ENCODE assay signal across 8 mouse cellular contexts in the genomic region with DNA sequence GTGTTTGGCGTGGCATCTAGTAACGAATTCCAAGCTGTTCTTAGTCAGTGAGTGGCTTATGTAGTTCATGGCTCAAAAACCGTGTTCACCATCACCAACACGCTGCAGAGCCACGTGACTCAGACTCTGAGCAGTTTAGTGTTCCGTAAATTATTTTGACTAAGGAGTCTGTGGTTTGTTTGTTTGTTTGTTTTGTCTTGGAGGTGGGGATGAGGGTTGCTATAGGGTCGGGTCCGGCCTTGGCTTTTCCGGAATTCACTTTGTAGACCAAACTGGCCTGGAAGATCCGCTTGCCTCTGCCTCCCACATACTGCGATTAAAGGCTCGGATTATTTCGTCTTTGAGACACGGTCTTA. TPM values are rescaled to one million over a fixed set of nuclear protein-coding genes. Genes with fewer than 3 reads are reported as not detected.
DNase-seq lines count a peak whose midpoint lies in the region; ATAC-seq and TF ChIP-seq lines count a peak whose summit lies in the region.

No protein-coding gene starts in this region.

- no peaks in the 10 kb centered on the region for H3K27me3 ChIP-seq in heart, embryonic 14.5 days (ENCODE audit: control insufficient read depth, insufficient read depth, low read length)
- no peaks in the 10 kb centered on the region for H3K27me3 ChIP-seq in heart, postnatal 0 days (ENCODE audit: control insufficient read depth, insufficient read depth, low read length)
- H3K27me3 ChIP-seq in liver, embryonic 16.5 days (ENCODE audit: control insufficient read depth, insufficient read depth, low read depth, low read length), result no peaks in the 10 kb centered on the region

- H3K36me3 ChIP-seq in heart, embryonic 14.5 days (ENCODE audit: control insufficient read depth, insufficient read depth, low read length), result peaks cover 27% of the 10 kb centered on the region
- peaks cover 24% of the 10 kb centered on the region for H3K36me3 ChIP-seq in heart, postnatal 0 days (replicated peaks; ENCODE audit: control insufficient read depth, insufficient read depth, low read length)
- peaks cover 7% of the 10 kb centered on the region; the same call in 1 of the 2 replicates for H3K36me3 ChIP-seq in liver, embryonic 16.5 days (ENCODE audit: control insufficient read depth, insufficient read depth)

- peak overlapping the region in 1 of 2 experiments; percentile 76; a peak in 1 of 4 replicates for H3K27ac ChIP-seq in heart, embryonic 14.5 days (replicated peaks in 1 of 2; ENCODE audit: control insufficient read depth in 1 of 2, insufficient read depth in 1 of 2, low read depth in 2 of 2, low read length in 2 of 2)
- peak overlapping the region; percentile 62 for H3K27ac ChIP-seq in heart, postnatal 0 days (ENCODE audit: low read depth)
- peak overlapping the region; percentile 80 for H3K27ac ChIP-seq in liver, embryonic 16.5 days (ENCODE audit: low read length)

- no peak for TF ChIP-seq EP300 in heart, postnatal 0 days (IDR thresholded peaks at IDR 0.05; ENCODE audit: low read depth)

- no peak for TF ChIP-seq CTCF in heart, postnatal 0 days (IDR thresholded peaks at IDR 0.05; ENCODE audit: low read depth)

- peak overlapping the region; percentile 62 to 96 for H3K4me3 ChIP-seq in heart, embryonic 14.5 days (ENCODE audit: control insufficient read depth in 1 of 2, insufficient read depth in 1 of 2, low read depth in 1 of 2, low read length in 2 of 2)
- H3K4me3 ChIP-seq in heart, postnatal 0 days (ENCODE audit: low read depth, low read length), result peak overlapping the region; percentile 86
- peak overlapping the region; percentile 86 for H3K4me3 ChIP-seq in liver, embryonic 16.5 days (ENCODE audit: low read depth, low read length)

- peak overlapping the region; percentile 94 for H3K9ac ChIP-seq in heart, embryonic 14.5 days (ENCODE audit: low read length)
- H3K9ac ChIP-seq in heart, postnatal 0 days (replicated peaks; ENCODE audit: low read depth, low read length), result peak overlapping the region; percentile 76
- peak overlapping the region; percentile 80 for H3K9ac ChIP-seq in liver, embryonic 16.5 days (ENCODE audit: low read depth, low read length)

- peaks cover 5 to 13% of the 10 kb centered on the region in 2 experiments for H3K4me1 ChIP-seq in heart, embryonic 14.5 days (ENCODE audit: control insufficient read depth in 2 of 2, insufficient read depth in 2 of 2, low read length in 2 of 2)
- peaks cover 20% of the 10 kb centered on the region for H3K4me1 ChIP-seq in heart, postnatal 0 days (ENCODE audit: control insufficient read depth, insufficient read depth)
- H3K4me1 ChIP-seq in liver, embryonic 16.5 days (ENCODE audit: control insufficient read depth, low read depth, low read length), result peaks cover 15% of the 10 kb centered on the region

- 1% methylated on average over 14 of the region's 14 CpGs for WGBS in heart, embryonic 14.5 days
- 1% methylated on average over 14 of the region's 14 CpGs for WGBS in heart, postnatal 0 days
- under 1% methylated on average over 14 of the region's 14 CpGs for WGBS in liver, embryonic 16.5 days (ENCODE audit: insufficient replicate concordance)

- intact Hi-C loops in heart, postnatal 10 days (cut with DNase I), result no loop called here

- no peak for DNase-seq in heart, postnatal 10 days
- peak; percentile 53 for DNase-seq in MN1 (ENCODE audit: low spot score)
- no peak for DNase-seq in heart, postnatal 0 days (ENCODE audit: low spot score)
- no peak for DNase-seq in left cerebral cortex, adult 9 months (ENCODE audit: low spot score in 2 of 2)
- no peak for DNase-seq in right cerebral cortex, postnatal 25 days
- no peak for DNase-seq in layer of hippocampus, postnatal 14 days (ENCODE audit: low spot score in 2 of 2)

- peaks cover 5% of the 10 kb centered on the region for H3K9me3 ChIP-seq in heart, embryonic 14.5 days (ENCODE audit: control insufficient read depth, low read length)
- H3K9me3 ChIP-seq in heart, postnatal 0 days (replicated peaks; ENCODE audit: control insufficient read depth, low read length), result no peaks in the 10 kb centered on the region
- peaks cover 2% of the 10 kb centered on the region; the same call in 1 of the 2 replicates for H3K9me3 ChIP-seq in liver, embryonic 16.5 days (replicated peaks; ENCODE audit: control insufficient read depth, low read length)

- peak overlapping the region; percentile 91 for H3K4me2 ChIP-seq in heart, embryonic 14.5 days (ENCODE audit: low read length)
- H3K4me2 ChIP-seq in heart, postnatal 0 days (ENCODE audit: low read depth, low read length), result peak overlapping the region; percentile 90
- peak overlapping the region; percentile 81 for H3K4me2 ChIP-seq in liver, embryonic 16.5 days (ENCODE audit: low read depth, low read length)

- no peak for ATAC-seq in heart, embryonic 14.5 days (ENCODE audit: insufficient number of reproducible peaks, insufficient read depth, low FRiP score, low read depth)
- peak; percentile 22 for ATAC-seq in heart, postnatal 0 days (ENCODE audit: insufficient read depth, low read depth)
- peak; percentile 23 for ATAC-seq in liver, embryonic 16.5 days (ENCODE audit: low read depth)

RNA-seq across cellular contexts. Expression of a gene that starts 0.6 kb away (rescaled TPM):
- polyA plus RNA-seq in heart, embryonic 14.5 days (2014; fragmentation: Nextera tagmentation; extraction: Ambion mirVana), result 34.3 and 42.2 TPM in 2 replicates
- 10 to 100 TPM; 73.4 to 73.9 TPM for total RNA-seq in heart, postnatal 10 days (2021)
- total RNA-seq in heart, postnatal 0 days (2014; rRNA removed; ENCODE audit: low replicate concordance), result 9.3 and 9.7 TPM in 2 replicates
- polyA plus RNA-seq in heart, postnatal 0 days (2015; fragmentation: Nextera tagmentation; extraction: Ambion mirVana), result 81.8 and 94.7 TPM in 2 replicates
- polyA plus RNA-seq in liver, embryonic 16.5 days (2015; fragmentation: Nextera tagmentation; extraction: Ambion mirVana), result 30.9 and 37.8 TPM in 2 replicates
- total RNA-seq in layer of hippocampus, postnatal 14 days (2021), result 100 to 1,000 TPM; 123 to 135 TPM

RNA-seq across cellular contexts. Expression of a gene that starts 0.6 kb away (rescaled TPM):
- polyA plus RNA-seq in heart, embryonic 14.5 days (2014; fragmentation: Nextera tagmentation; extraction: Ambion mirVana), result 28.4 and 31.8 TPM in 2 replicates
- 10 to 100 TPM; 20.9 to 22.1 TPM for total RNA-seq in heart, postnatal 10 days (2021)
- total RNA-seq in heart, postnatal 0 days (2014; rRNA removed; ENCODE audit: low replicate concordance), result 39.6 and 41.5 TPM in 2 replicates
- polyA plus RNA-seq in heart, postnatal 0 days (2015; fragmentation: Nextera tagmentation; extraction: Ambion mirVana), result 31.4 and 35.2 TPM in 2 replicates
- 38.8 and 39.0 TPM in 2 replicates for polyA plus RNA-seq in liver, embryonic 16.5 days (2015; fragmentation: Nextera tagmentation; extraction: Ambion mirVana)
- 10 to 100 TPM; 40.5 to 41.4 TPM for total RNA-seq in layer of hippocampus, postnatal 14 days (2021)

RNA-seq across cellular contexts. Expression of a gene that starts 14.5 kb away (rescaled TPM):
- 0.63 and 1.0 TPM in 2 replicates for polyA plus RNA-seq in heart, embryonic 14.5 days (2014; fragmentation: Nextera tagmentation; extraction: Ambion mirVana)
- under 1 TPM; 0.60 to 0.65 TPM for total RNA-seq in heart, postnatal 10 days (2021)
- total RNA-seq in heart, postnatal 0 days (2014; rRNA removed; ENCODE audit: low replicate concordance), result 0.19 and 3.2 TPM in 2 replicates
- 1.1 TPM in 2 replicates for polyA plus RNA-seq in heart, postnatal 0 days (2015; fragmentation: Nextera tagmentation; extraction: Ambion mirVana)
- polyA plus RNA-seq in liver, embryonic 16.5 days (2015; fragmentation: Nextera tagmentation; extraction: Ambion mirVana), result 0.20 and 0.28 TPM in 2 replicates
- 1 to 10 TPM; 6.8 to 7.4 TPM for total RNA-seq in layer of hippocampus, postnatal 14 days (2021)

RNA-seq across cellular contexts. Expression of a gene that starts 17.1 kb away (rescaled TPM):
- 31.4 and 42.4 TPM in 2 replicates for polyA plus RNA-seq in heart, embryonic 14.5 days (2014; fragmentation: Nextera tagmentation; extraction: Ambion mirVana)
- 10 to 100 TPM; 23.6 to 26.3 TPM for total RNA-seq in heart, postnatal 10 days (2021)
- 20.8 and 27.1 TPM in 2 replicates for total RNA-seq in heart, postnatal 0 days (2014; rRNA removed; ENCODE audit: low replicate concordance)
- 30.0 and 31.7 TPM in 2 replicates for polyA plus RNA-seq in heart, postnatal 0 days (2015; fragmentation: Nextera tagmentation; extraction: Ambion mirVana)
- polyA plus RNA-seq in liver, embryonic 16.5 days (2015; fragmentation: Nextera tagmentation; extraction: Ambion mirVana), result 17.5 and 19.7 TPM in 2 replicates
- 10 to 100 TPM; 32.4 to 32.7 TPM for total RNA-seq in layer of hippocampus, postnatal 14 days (2021)

RNA-seq across cellular contexts. Expression of a gene that starts 23.8 kb away (rescaled TPM):
- polyA plus RNA-seq in heart, embryonic 14.5 days (2014; fragmentation: Nextera tagmentation; extraction: Ambion mirVana), result 0.12 TPM in 1 of 2 replicates, not detected in the other
- under 1 TPM in 1 of 2 experiments, not detected in 1; 0.22 TPM for total RNA-seq in heart, postnatal 10 days (2021)
- total RNA-seq in heart, postnatal 0 days (2014; rRNA removed; ENCODE audit: low replicate concordance), result 2.7 TPM in 1 of 2 replicates, not detected in the other
- polyA plus RNA-seq in heart, postnatal 0 days (2015; fragmentation: Nextera tagmentation; extraction: Ambion mirVana), result 0.07 and 0.14 TPM in 2 replicates
- polyA plus RNA-seq in liver, embryonic 16.5 days (2015; fragmentation: Nextera tagmentation; extraction: Ambion mirVana), result 0.09 and 0.13 TPM in 2 replicates
- 1 to 10 TPM; 2.1 to 3.1 TPM for total RNA-seq in layer of hippocampus, postnatal 14 days (2021)
